Mouse (Mus musculus) gastrocnemius, postnatal 36 days (tissue): ENCODE data around the gene Astn1. TPM values are rescaled to one million over a fixed set of nuclear protein-coding genes. Genes with fewer than 3 reads are reported as not detected.

Source experiments
- DNase-seq, 2 experiments: peaks; one replicate each; pipeline ENCODE4 v3.0.0; 2022
- intact Hi-C: fragments of 180-260 bp; cut with DNase I; formaldehyde crosslinking; loops from one replicate; pipeline ENCODE4 v1.15.1; 2025
- total RNA-seq, 2 experiments: library from RNA; stranded (reverse); gene quantifications; 2 replicates each; pipeline ENCODE4 v1.2.3; 2021

Astn1 gene
- total RNA-seq, 2 experiments from 2014 or later = 0.37 to 0.38 TPM

DNA sequence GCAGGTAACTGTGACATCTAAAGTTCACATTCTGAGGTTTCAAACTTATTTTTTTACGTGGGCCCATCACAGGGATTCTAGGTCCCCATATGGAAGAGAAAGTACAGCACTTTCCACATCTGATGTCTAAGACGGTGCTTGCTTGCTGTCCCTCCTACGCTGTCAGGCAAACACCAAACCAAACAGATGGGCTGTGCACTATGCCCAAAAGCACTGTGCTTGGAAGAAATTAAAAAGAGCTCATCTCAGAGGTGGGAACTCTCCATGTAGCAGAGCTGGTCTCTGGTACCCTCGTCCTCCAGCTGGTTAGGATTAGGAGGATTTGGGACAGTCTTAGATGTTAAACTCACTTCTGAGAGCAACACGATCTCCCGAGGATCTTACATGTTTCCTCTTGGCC is 150.6 kb downstream of the Astn1 start:
- intact Hi-C loops = no loop called here
- DNase-seq = no peak

DNA sequence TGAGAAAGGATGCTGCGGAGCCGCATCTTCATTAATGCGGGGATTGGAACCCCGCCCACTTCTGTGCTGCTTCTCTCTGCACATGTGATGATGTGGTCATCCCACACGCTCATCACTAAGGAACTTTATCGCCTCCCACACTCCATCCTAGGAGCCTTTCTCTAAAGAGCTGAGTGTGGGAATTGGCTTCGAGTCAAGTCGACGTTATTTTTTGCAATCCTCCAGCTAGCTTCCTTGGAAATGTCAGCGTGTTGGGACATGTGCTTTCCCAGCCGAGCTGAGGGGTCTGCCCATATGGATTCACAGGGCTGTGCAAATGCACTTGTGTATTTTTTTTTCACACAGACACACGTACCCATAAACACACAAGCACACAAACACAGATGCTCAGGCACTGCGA is 151.5 kb downstream of the Astn1 start:
- DNase-seq = no peak
- intact Hi-C loops = no loop called here

DNA sequence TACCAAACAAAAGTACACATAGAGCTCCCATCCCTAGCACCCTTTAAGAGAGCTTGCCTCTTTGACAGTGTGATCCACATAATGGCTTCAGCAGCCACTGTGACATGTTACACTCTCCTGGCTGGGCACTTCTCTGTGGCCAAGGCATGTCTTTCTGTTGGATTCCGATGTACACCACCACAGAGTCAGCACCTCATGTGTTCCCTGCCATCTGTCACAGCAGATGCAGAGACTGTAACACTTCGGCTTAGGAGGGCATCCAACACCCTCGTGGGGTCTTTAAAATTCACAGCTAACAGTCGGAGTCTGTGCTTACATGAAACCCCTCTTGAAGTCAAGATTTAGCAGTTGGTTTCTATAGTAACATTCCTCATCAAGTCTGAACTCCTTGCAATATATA is 154.5 kb downstream of the Astn1 start:
- intact Hi-C loops = no loop called here
- no peak for DNase-seq

DNA sequence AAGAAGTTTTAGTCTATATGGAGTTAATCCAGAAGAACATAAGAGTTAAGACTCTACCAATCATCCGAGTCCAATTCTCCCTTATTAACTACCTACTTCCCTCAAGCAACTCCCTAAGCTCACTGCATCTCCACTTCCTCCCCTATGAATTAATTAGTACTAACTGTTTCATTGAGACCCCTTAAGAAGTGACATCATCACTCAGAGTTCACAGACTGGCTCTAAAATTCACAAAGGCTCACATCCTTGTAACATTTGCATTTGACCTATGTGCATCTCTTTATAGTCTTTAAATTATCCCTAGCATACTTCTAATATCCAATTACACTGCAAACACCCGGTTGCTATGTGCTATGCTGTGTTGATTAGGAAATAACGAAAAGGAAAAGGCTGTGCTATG is 174.1 kb downstream of the Astn1 start:
- DNase-seq = no peak
- intact Hi-C loops = no loop called here

DNA sequence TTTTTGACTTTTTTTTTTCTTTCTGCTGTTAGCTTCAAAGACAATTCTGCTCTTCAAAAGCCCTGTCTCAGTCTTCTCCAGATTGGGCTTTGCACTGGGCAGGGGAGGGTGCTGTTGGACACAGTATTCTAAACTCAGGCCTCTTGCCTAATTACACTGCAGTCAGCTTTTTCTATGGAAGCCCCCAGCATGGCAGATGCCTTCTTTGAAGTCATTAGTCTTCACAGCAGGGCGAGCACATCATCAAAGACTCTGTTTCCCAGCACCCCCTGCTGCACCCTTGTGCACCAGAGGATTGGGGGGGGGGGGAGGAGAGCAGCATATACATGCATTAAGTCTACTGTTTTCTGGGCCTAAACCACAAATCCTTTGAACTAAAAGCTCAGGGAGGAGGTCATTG is 174.8 kb downstream of the Astn1 start:
- DNase-seq = no peak
- intact Hi-C loops = no loop called here

DNA sequence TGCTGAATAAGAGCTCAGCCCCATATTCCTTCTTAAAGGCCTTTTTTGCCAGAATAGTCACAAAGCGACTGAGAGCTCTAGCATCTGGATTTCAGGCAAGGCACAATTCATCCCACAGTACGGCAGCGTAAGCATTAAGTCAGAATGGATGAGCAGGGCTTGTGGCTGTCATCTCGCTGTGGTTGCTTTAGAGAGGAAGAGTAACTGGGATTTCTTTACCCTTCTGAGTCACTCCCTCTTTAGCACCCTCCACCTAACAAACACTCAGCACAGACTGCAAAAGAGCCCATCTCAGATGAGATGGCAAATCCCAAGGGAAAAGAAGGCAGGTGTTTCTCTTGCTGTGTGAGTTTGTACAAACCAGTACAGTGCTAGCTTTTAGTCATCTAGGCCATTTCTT is 183.0 kb downstream of the Astn1 start:
- DNase-seq = no peak
- intact Hi-C loops = no loop called here

DNA sequence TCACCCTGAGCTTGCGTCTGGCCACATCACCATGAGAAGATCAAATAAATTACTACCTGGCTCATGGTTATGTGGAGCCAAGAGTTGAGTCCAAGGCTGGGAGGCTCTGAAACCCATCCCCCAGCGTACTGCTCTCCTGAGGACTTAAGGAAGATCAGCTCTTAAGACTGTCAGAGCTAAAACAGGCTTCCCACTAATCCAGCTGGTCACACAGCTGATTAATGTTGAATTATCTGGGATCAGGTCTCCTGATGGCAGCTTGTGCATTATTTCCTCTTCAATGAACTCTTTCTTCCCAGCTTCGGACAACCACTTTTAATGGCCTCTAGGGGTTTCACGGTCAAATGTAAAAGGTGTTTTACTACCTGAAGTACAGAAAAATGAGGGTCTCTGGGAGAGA is 184.4 kb downstream of the Astn1 start:
- intact Hi-C loops = no loop called here
- no peak for DNase-seq

DNA sequence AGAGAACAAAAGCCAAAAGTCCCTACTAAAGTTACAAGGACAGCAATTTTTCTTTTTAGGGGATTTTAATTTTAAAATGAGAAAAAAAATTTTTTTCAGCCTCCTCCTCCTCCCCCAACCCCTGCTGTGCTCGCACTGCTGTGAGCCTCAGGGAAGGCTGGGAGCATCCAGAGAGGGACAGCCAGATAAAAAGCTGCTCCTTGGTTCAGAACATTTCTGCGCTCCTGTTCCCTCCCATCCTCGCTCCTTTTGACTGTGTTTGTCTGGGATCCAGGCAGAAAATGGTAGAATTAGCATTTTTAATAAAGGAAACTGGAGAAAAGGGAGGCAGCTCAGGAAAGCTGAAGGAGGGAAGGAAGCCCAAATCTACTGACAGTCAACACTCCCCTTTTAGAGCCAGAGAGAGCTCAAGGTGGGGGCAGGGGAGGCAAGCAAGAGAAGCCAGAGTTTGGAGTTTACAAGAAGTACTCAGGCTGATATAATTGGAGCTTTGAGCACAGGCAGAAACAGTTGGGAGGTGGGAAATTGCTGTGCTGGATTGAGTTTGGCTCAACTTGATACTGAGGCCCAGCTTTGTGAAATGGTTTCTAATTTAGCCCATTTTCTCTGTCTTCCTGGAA is 185.6 kb downstream of the Astn1 start:
- DNase-seq = no peak
- intact Hi-C loops = no loop called here

DNA sequence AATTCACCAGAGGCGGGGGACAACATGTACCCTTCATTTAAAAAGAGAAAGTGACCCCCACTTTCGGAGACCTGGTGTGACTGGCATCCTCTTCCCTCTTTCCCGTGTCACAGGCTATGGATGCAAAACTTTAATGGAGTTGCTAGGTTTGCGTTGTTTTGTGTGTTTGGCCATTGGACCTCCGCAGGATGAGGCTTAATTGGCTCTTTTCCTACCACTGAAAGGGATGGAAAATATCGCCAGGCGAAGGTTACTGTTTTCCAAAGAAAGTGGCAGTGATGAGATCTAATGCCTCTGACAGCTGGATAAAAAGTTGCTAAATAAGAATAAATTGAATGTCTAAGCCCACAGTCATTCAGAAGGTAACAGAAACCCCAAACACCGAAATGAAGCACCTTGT is 186.2 kb downstream of the Astn1 start:
- DNase-seq = no peak
- intact Hi-C loops = no loop called here

DNA sequence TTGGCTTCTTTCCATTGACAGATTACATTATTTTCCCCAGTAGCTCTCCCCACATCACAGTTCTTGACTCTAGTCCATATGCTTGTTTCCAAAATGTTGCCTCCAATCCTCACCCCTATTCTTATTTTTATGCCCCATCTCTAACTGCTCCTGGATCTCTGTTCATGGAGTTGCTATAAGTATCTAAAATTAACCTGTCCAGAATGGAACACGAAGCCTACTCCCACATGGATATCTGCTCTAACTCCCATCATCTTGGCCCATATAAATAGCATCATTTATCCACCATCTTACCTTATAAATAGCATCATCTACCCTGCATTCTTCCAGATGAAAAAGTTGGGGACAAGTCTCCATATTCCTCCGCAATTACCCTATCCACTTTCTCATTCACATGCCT is 187.5 kb downstream of the Astn1 start:
- no peak for DNase-seq
- intact Hi-C loops = no loop called here

DNA sequence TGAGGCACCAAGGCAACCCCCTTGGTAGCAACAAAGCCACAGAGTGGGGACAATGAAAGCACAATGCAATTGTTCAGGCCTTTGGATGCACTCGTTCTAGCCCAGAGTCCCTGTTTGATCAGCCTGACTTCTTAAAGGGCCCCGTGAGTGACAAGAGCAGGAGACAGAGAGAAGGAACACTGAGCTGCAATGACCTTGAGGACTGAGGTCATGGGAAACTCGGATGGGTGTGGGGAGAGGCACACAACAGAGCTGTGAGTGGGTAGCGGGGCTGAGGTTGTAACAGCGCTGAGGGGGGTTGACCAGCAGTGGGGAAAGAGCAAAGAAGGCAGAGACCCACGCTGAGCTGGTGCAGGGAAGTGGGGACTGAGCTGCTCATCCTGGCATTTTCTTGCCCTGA is 189.9 kb downstream of the Astn1 start:
- intact Hi-C loops = no loop called here
- no peak for DNase-seq

DNA sequence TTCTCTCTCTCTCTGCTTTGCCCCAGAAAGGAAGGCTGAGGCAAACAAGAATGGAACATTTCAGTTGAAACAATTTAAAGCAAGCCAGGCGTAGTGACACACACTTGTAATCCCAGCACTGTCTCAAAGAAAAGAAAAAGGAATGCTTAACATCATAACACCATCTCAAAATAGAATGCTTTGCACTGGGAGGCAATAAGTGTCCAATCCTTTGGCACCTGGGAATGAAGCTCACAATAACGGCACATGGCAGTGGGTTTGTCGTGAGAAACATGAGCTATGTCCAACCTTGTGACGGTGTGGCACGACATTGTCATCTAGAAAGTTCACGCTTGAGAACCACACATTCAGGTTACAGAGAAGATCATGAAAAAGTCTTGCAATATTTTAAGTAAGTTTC is 191.3 kb downstream of the Astn1 start:
- DNase-seq = no peak
- intact Hi-C loops = no loop called here

DNA sequence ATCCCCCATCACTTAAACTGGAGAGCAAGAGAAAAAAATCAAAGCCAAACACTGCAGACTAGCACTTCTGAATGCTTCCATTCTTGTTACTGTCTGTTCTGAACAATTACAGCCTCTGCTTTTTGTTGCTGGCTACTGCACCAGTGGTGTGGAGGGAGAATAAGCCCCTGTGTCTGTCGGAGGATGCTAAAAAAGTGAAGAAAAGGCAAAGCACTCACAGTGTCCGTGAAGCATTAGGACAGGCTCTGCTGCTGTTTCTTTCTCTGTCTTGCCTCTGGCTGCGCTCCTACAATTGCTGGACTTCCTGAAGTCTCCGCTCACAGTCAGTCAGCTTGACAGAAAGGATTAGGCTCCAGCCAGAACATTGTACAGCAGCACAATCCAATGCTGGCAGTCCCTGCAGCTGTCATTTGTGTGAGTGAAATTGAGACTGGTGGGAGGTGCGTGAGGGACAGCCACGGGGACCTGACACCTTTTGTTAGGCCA is 192.0 kb downstream of the Astn1 start:
- DNase-seq = no peak
- intact Hi-C loops = no loop called here

DNA sequence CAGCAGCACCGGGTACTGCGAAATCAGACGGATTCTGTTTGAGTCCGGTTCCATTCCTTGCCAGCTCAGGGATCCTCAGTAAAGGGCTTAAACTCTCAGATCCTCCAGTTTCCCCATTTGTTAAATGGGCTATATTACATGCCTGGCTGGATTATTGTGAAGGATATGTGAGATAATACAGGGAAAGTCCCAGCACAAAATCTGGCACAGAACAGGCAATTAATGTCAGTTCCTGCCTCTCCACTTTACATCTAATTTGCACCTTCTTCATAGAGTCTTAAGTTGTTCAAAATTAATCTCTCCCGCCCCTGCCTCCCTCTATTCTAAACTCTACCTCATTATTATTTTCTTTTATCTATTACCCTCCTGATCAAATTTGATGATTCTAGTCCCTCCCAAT is 211.1 kb downstream of the Astn1 start:
- DNase-seq = no peak
- intact Hi-C loops = no loop called here

DNA sequence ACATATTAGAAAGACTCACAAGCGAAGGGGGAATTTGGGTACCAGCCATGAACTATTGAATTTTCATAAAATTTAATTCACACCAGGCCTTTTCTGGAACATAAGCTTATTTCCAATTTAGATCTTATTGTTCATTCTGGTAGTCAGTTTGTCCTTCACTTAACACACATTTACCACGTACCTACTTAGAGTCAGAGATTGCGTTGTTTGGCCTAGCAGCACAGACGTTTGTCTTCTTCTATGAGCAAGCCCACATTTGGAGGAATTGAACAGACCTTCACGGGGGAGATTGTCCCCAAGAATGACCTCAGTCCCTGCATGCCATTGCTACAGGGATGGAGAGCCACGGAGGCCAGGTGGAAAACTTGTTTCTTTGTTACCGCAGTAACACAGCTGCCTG is 211.5 kb downstream of the Astn1 start:
- intact Hi-C loops = no loop called here

DNA sequence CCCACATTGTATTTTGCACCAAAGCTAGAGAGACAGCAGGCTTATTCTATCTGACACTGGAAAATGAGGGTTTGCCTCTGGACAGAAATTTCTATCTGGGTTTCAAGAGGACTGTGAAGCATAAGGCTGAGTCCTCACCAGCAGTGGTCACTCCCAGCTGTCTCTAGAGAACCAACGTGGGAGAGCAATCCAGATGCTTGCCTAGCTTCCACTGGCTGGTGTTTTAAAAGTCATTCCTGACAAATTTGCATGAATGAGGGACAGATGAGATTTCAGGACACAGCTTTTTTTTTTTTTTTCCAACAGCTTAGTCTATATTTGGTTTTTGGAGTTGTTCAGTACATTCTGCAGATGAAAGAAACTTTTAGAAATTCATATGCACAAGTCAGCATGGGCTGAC is 213.9 kb downstream of the Astn1 start:
- intact Hi-C loops = no loop called here
- DNase-seq = no peak

More for the DNA sequence above, 211.5 kb downstream of the Astn1 start:
- no peak for DNase-seq

DNA sequence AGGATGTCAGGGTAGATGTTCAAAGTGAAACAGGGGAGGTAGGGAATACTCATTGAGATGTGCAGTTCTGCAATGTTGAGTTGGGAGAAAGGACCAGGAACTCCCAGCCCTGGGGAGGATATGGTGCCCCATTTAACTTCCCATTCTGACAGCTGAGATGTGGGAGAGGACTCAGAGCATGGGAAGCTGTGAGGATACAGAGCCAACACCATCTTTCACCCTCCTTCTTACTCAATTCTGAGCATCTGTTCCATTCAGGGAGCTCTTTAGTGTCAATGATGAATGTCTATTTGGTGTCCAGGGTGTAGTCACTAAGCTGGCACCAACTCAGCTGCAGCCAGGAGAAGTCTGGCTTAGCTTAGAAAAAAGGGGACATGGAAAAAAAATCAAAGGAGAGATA is 219.7 kb downstream of the Astn1 start:
- DNase-seq = no peak
- intact Hi-C loops = no loop called here

DNA sequence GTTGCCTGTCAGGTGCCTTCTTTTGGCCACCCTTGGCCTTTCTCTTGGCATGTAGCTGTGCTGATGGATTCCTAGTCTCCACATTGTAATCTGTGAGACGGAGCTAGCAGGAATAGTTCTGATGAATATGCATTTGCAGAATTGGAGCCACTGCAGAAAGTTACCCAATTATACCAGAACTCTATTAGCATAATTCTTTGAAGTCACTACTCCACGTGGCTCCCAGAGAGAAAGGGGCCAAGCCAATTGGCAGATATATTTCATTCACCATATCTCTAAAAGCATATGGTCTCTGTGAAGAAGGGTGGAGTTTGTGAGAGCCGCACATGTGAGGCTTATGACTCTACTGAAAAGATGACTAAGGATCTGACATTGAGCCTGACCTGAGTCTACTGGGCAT is 226.8 kb downstream of the Astn1 start:
- no peak for DNase-seq
- intact Hi-C loops = no loop called here

DNA sequence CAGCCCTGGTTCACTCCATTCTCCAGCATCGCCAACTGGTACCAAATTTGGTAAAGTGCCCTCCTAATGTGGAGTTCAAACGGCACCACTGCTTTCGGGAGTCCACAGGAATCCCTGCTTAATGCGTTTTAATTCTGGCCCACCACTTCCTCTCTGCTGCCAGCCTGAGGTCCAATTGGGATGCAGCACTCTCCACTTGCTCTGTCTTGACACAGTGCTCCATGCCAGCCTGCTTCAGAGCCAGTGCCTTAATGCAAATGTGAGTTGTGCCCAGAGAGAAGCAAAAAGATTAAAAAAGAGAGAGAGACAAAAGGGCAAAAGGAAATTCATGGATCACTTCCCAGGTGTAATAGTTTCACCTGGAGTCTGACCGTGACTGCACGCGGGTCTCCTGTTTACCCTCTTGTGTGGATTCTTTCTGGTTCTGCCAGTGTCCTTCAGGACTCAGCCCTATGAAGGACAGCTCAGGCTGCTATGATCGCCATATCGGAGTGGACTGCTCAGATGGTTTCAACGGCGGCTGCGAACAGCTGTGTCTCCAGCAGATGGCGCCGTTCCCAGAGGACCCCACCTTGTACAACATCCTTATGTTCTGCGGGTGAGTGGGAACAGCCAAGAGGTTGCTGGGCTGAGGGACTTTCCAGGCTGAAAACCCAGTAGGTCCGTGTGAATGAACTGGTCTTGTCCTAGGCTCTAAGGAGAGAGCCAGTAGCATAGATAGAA is 234.8 kb downstream of the Astn1 start:
- peak; percentile 22 to 36 for DNase-seq
- intact Hi-C loops = no loop called here

DNA sequence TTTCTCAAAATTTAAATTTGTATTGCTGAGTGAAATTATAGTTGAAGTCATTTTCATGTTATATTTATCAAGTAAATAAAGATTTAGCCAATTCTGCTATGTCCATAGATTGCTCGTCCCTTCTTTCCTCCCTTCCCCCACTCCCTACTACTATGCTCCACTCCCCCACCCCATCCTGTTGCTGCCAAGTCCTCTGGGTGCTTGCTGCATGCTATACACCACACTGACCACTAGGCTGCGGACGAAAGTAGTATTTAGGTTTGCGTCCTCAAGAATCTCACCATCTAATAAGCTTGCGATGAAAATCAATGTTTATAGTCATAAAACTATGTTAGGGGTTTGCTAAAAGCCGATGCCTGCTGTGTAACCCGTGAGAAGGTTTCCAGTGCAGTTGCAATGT is 235.9 kb downstream of the Astn1 start:
- DNase-seq = no peak
- intact Hi-C loops = no loop called here

DNA sequence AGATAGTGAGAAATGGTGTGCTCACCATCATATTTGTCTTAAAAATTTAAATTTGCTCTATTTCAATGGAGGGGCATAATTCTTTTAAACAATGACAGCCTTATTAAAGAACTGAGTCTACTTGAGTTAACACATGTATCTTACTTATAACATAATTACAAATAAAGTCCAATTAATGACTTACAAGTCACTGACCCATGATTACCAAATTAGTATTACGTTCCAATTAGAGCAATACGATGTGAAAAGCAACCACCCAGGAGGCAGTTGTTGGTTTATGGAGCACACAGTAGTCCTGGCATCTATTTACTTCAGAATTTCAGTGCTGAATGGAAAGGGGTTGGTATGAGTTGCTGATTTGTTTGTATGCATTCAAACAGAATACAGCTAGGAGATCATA is 237.4 kb downstream of the Astn1 start:
- no peak for DNase-seq
- intact Hi-C loops = no loop called here

DNA sequence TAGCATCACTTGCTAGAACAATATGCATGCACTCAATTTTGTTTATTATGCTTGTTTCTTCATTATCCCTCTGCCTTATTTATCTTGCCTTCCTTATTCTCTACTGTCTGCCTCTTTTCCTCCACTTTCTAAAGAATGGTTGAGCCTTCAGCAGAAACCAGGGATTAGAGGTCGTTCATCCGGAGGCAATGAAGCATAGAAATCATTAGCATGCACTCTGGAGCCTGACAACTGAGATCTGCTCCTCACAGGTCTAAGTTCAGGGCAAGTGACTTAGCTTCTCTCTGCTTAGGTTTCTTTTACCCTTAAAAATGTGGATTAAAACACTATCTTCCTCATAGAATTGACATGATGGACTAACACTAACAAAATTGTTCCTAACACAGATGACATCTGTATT is 241.0 kb downstream of the Astn1 start:
- intact Hi-C loops = no loop called here
- no peak for DNase-seq

DNA sequence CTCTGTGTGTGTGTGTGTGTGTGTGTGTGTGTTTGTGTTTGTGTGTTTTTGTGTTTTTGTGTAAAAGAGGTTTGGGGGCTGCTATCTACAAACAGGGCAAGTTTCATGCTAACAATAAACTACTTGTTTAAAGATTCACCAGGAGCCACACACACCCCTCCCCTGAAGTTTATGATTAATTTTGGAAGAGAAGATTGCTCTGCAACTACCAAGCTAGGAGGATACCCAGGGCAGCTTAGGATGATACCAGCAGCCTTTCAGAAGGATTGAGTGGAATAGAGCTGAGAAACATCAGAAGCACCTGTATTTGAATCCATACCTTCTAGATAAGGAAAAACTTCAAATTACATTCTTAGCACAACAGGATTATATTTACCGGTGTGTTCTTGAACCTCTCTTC is 242.1 kb downstream of the Astn1 start:
- intact Hi-C loops = no loop called here
- no peak for DNase-seq
